Mouse (Mus musculus): ENCODE results near the gene Gm20425.

The Gm20425 gene

GRCm38 (mm10) chr9:103154568-103154967, 75.5 kb downstream of the Gm20425 start:
- DNase-seq (ENCODE audit: low spot score) = no peak

GRCm38 (mm10) chr9:103153286-103153685, 76.8 kb downstream of the Gm20425 start:
- DNase-seq (ENCODE audit: low spot score) = no peak

- DNase-seq (ENCODE audit: low spot score) = no peak
Measured at GRCm38 (mm10) chr9:103149074-103149799, 80.9 kb downstream of the Gm20425 start.

- DNase-seq (ENCODE audit: low spot score) = no peak
Measured at GRCm38 (mm10) chr9:103147103-103147502, 83.0 kb downstream of the Gm20425 start.

- no peak for DNase-seq (ENCODE audit: low spot score)
Measured at GRCm38 (mm10) chr9:103146703-103147102, 83.4 kb downstream of the Gm20425 start.

GRCm38 (mm10) chr9:103146257-103146656, 83.8 kb downstream of the Gm20425 start:
- DNase-seq (ENCODE audit: low spot score) = no peak

- DNase-seq (ENCODE audit: low spot score) = no peak
Measured at GRCm38 (mm10) chr9:103145351-103145750, 84.8 kb downstream of the Gm20425 start.

- DNase-seq (ENCODE audit: low spot score) = no peak
Measured at GRCm38 (mm10) chr9:103143881-103144280, 86.2 kb downstream of the Gm20425 start.

- no peak for DNase-seq (ENCODE audit: low spot score)
Measured at GRCm38 (mm10) chr9:103141266-103141665, 88.8 kb downstream of the Gm20425 start.

GRCm38 (mm10) chr9:103140384-103140783, 89.7 kb downstream of the Gm20425 start:
- no peak for DNase-seq (ENCODE audit: low spot score)

Data from testis, postnatal 14 days (tissue).